Mouse (Mus musculus) G1E (cell line): ENCODE data around the gene Cdk17.

Experiments
- CTCF ChIP-seq: IDR thresholded peaks from 2 replicates; pipeline ENCODE4 v1.5.1; 2012; ENCODE audit warnings: low read depth, low read length, inconsistent platforms, mixed read lengths
- GATA1 ChIP-seq: IDR thresholded peaks from 2 replicates; pipeline ENCODE4 v1.6.1; 2012; ENCODE audit warnings: borderline replicate concordance, low read length, inconsistent platforms, mixed read lengths
- POLR2AphosphoS5 ChIP-seq: IDR thresholded peaks from 2 replicates; pipeline ENCODE4 v1.6.1; 2012; ENCODE audit warnings: low read depth, low read length, inconsistent platforms; ENCODE audit not compliant: insufficient replicate concordance
- TAL1 ChIP-seq: conservative IDR thresholded peaks from 2 replicates; pipeline ENCODE4 v1.6.1; 2012; ENCODE audit warnings: low read depth, low read length, inconsistent platforms, mixed read lengths

GRCm38 (mm10) chr10:93274277-93274696 is 113.6 kb downstream of the Cdk17 start:
- TF ChIP-seq CTCF (no peak), TAL1 (no peak), GATA1 (no peak), POLR2AphosphoS5 (no peak)
